Mouse (Mus musculus): ENCODE measurements at regions not wholly inside any gene's neighbourhood (a gene's known extent, or its start where the extent isn't known, plus 50 kb on each side); places are given as distances from the start of the nearest gene placed in this dataset.
A peak's percentile ranks its signal among the peaks of the same experiment; 100 is the strongest.

GRCm38 (mm10) chr16:15254669-15255068, 62.6 kb upstream of the Gm21897 start:
- no peak for ATAC-seq (replicated peaks; ENCODE audit: extremely low read depth, insufficient read depth, low FRiP score)
- H3K4me2 ChIP-seq (ENCODE audit: low read depth, low read length), result no peak overlapping the region
- 83% methylated on average over 2 of the region's 2 CpGs for WGBS

GRCm38 (mm10) chr16:15259474-15259873, 57.8 kb upstream of the Gm21897 start:
- no peak for ATAC-seq (replicated peaks; ENCODE audit: extremely low read depth, insufficient read depth, low FRiP score)
- H3K36me3 ChIP-seq (ENCODE audit: control insufficient read depth, insufficient read depth), result no peaks in the 10 kb centered on the region
- H3K4me3 ChIP-seq (ENCODE audit: low read length), result no peak overlapping the region
- no peaks in the 10 kb centered on the region for H3K9me3 ChIP-seq (replicated peaks; ENCODE audit: control insufficient read depth, low read length)
- no peak overlapping the region for H3K4me2 ChIP-seq (ENCODE audit: low read depth, low read length)
- no peaks in the 10 kb centered on the region for H3K4me1 ChIP-seq (ENCODE audit: control insufficient read depth, insufficient read depth, low read length)
- H3K27me3 ChIP-seq (ENCODE audit: control insufficient read depth, insufficient read depth, low read length), result no peaks in the 10 kb centered on the region
- H3K9ac ChIP-seq (ENCODE audit: low read length), result no peak overlapping the region
- 56% methylated on average over 6 of the region's 6 CpGs for WGBS
- peak overlapping the region; percentile 5; the same call in 1 of the 2 replicates for H3K27ac ChIP-seq (ENCODE audit: low read length)

More at GRCm38 (mm10) chr16:15254669-15255068, 62.6 kb upstream of the Gm21897 start:
- Histone ChIP-seq H3K9ac (ENCODE audit: low read length) (no peak overlapping the region), H3K27ac (ENCODE audit: low read length) (no peak overlapping the region), H3K4me3 (ENCODE audit: low read length) (no peak overlapping the region), H3K36me3 (ENCODE audit: control insufficient read depth, insufficient read depth) (no peaks in the 10 kb centered on the region), H3K4me1 (ENCODE audit: control insufficient read depth, insufficient read depth, low read length) (no peaks in the 10 kb centered on the region), H3K9me3 (replicated peaks; ENCODE audit: control insufficient read depth, low read length) (no peaks in the 10 kb centered on the region), H3K27me3 (ENCODE audit: control insufficient read depth, insufficient read depth, low read length) (no peaks in the 10 kb centered on the region)

- Histone ChIP-seq H3K4me2 (ENCODE audit: low read depth, low read length) (no peak overlapping the region), H3K4me1 (ENCODE audit: control insufficient read depth, insufficient read depth, low read length) (no peaks in the 10 kb centered on the region), H3K4me3 (ENCODE audit: low read length) (no peak overlapping the region), H3K27me3 (ENCODE audit: control insufficient read depth, insufficient read depth, low read length) (no peaks in the 10 kb centered on the region), H3K9ac (ENCODE audit: low read length) (no peak overlapping the region), H3K9me3 (replicated peaks; ENCODE audit: control insufficient read depth, low read length) (no peaks in the 10 kb centered on the region), H3K27ac (ENCODE audit: low read length) (peak overlapping the region; percentile 5; the same call in 1 of the 2 replicates), H3K36me3 (ENCODE audit: control insufficient read depth, insufficient read depth) (no peaks in the 10 kb centered on the region)
- no peak for ATAC-seq (replicated peaks; ENCODE audit: extremely low read depth, insufficient read depth, low FRiP score)
- 59% methylated on average over 4 of the region's 4 CpGs for WGBS
These were observed 57.2 kb upstream of the Gm21897 start for GRCm38 (mm10) chr16:15260069-15260468.
